20 mouse cellular contexts compared by ENCODE assay signal in the genomic region with DNA sequence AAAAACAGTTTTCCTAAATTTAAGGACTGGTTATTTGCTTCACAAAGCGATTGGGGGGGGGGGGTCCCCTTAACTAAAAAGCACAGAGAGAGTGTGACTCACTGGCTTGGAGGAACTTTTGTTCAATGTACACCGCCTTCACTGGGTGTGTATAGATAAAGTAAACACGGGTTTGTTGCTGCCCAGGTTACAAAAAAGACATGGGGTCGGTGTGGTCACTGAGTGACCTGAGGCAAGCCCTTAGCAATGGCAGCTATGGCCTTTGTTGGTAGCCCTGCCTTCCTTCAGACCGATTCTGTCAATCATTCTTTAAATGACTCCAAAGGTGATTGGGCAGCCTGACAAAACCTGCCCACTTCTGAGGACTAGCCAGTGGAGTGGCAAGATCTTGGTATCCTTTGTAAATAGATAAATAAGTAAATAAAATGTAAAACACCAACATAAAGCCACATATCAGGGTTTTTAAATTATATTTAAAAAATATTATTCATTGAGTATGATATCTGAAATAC. TPM values are rescaled to one million over a fixed set of nuclear protein-coding genes. Genes with fewer than 3 reads are reported as not detected.
DNase-seq lines count a peak whose midpoint lies in the region; ATAC-seq and TF ChIP-seq lines count a peak whose summit lies in the region.
"Had no signal": no experiment of that assay in that cellular context is flagged by ENCODE, and none has a peak within 500 bp of the region (broad histone marks: within the 10 kb centered on the region; RNA-seq: fewer than 3 reads in every experiment).

No protein-coding gene starts in this region.

- TF ChIP-seq POLR2A in CH12.LX (IDR thresholded peaks at IDR 0.05; ENCODE audit: low read depth, low read length) (peak; percentile 40; the same call in 1 of the 2 replicates), ES-Bruce4 (IDR thresholded peaks at IDR 0.05; ENCODE audit: insufficient read depth, low read length) (no peak)
- no peak for TF ChIP-seq POLR2A in lung, adult 2 months (IDR thresholded peaks at IDR 0.05; ENCODE audit: borderline replicate concordance, extremely low read depth, low read depth, low read length)

- H3K4me3 ChIP-seq in CH12.LX (replicated peaks in 1 of 3; ENCODE audit: low read depth in 2 of 3, low read length in 2 of 3, poor library complexity in 1 of 3) (peak overlapping the region; percentile 46 to 49 (median 47)), ES-Bruce4 (ENCODE audit: low read depth, low read length) (no peak overlapping the region)
- no peak overlapping the region for H3K4me3 ChIP-seq in stomach, embryonic 16.5 days (replicated peaks; ENCODE audit: low read length)
- H3K4me3 ChIP-seq in lung, adult 2 months (replicated peaks; ENCODE audit: extremely low read depth, low read depth, low read length) = no peak overlapping the region
- H3K4me3 ChIP-seq: embryonic facial prominence, embryonic 10.5 days; forebrain, embryonic 13.5 days; heart, adult 2 months; heart, embryonic 15.5 days; hindbrain, embryonic 10.5 days had no signal

- H3K36me3 ChIP-seq in CH12.LX (replicated peaks in 1 of 2; ENCODE audit: control insufficient read depth in 1 of 2, insufficient read depth in 1 of 2, low read length in 1 of 2) (peaks cover 0 to 46% of the 10 kb centered on the region in 2 experiments), ES-Bruce4 (ENCODE audit: control insufficient read depth, insufficient read depth, low read length, poor library complexity, severe bottlenecking) (no peaks in the 10 kb centered on the region)
- 0 out of 2 replicates have a peak, but pooled peaks cover 4% of the 10 kb centered on the region for H3K36me3 ChIP-seq in stomach, embryonic 16.5 days (ENCODE audit: control insufficient read depth, insufficient read depth, low read length)
- H3K36me3 ChIP-seq: heart, embryonic 15.5 days had no signal

- H3K4me1 ChIP-seq in CH12.LX (ENCODE audit: control insufficient read depth in 1 of 2, insufficient read depth in 2 of 2) (peaks cover 17 to 63% of the 10 kb centered on the region in 2 experiments), ES-Bruce4 (ENCODE audit: control insufficient read depth, insufficient read depth, low read length) (peaks cover 6% of the 10 kb centered on the region)
- peaks cover 11% of the 10 kb centered on the region for H3K4me1 ChIP-seq in stomach, embryonic 16.5 days (ENCODE audit: control insufficient read depth, insufficient read depth, low read length)
- no peaks in the 10 kb centered on the region for H3K4me1 ChIP-seq in lung, adult 2 months (ENCODE audit: control insufficient read depth, insufficient read depth, low read length)

- no peak for TF ChIP-seq RAD21 in CH12.LX (IDR thresholded peaks at IDR 0.05; ENCODE audit: low read depth, low read length)

- peak overlapping the region; percentile 90 for H3K4me2 ChIP-seq in CH12.LX (ENCODE audit: insufficient read depth, low read depth, poor library complexity, severe bottlenecking)
- no peak overlapping the region for H3K4me2 ChIP-seq in stomach, embryonic 16.5 days (ENCODE audit: low read depth, low read length)
- H3K4me2 ChIP-seq: forebrain, embryonic 13.5 days; heart, embryonic 11.5 days; heart, embryonic 15.5 days; hindbrain, embryonic 14.5 days had no signal

- dilution Hi-C loops in CH12.LX (cut with MboI; ENCODE audit: extremely low pct_ligation_motif_present, extremely low pct_unique_long_range_greater_than_20kb, low sequenced_read_pairs) = no loop called here

- H3K79me2 ChIP-seq in CH12.LX (replicated peaks; ENCODE audit: control insufficient read depth, extremely low read depth, insufficient read depth, poor library complexity, severe bottlenecking) = peaks cover 48% of the 10 kb centered on the region

- no peak for TF ChIP-seq CTCF in CH12.LX (conservative IDR thresholded peaks at IDR 0.05 in 1 of 2, IDR thresholded peaks at IDR 0.05 in 1 of 2; ENCODE audit: low read depth in 2 of 2, low read length in 2 of 2)
- TF ChIP-seq CTCF in ES-Bruce4 (IDR thresholded peaks at IDR 0.05; ENCODE audit: low read depth, low read length) = no peak
- no peak for TF ChIP-seq CTCF in lung, adult 2 months (IDR thresholded peaks at IDR 0.05; ENCODE audit: insufficient read depth, low read length)

- H3K9me3 ChIP-seq in CH12.LX (replicated peaks; ENCODE audit: low read length) = no peaks in the 10 kb centered on the region
- H3K9me3 ChIP-seq in ES-Bruce4 (replicated peaks; ENCODE audit: control insufficient read depth, insufficient read depth, low read length, poor library complexity, severe bottlenecking) = no peaks in the 10 kb centered on the region
- H3K9me3 ChIP-seq in stomach, embryonic 16.5 days (replicated peaks; ENCODE audit: control insufficient read depth, low read length) = no peaks in the 10 kb centered on the region
- H3K9me3 ChIP-seq: embryonic facial prominence, embryonic 10.5 days; forebrain, embryonic 13.5 days; heart, embryonic 15.5 days; hindbrain, embryonic 10.5 days had no signal

- in situ Hi-C loops in CH12.LX (cut with MboI; ENCODE audit: low pct_ligation_motif_present, low pct_unique_long_range_greater_than_20kb, low sequenced_read_pairs) = no loop called here

- peak; percentile 61; the same call in 1 of the 2 replicates for ATAC-seq in stomach, embryonic 16.5 days (ENCODE audit: insufficient read depth, low FRiP score)
- ATAC-seq: forebrain, embryonic 13.5 days; forebrain, postnatal 0 days had no signal

- WGBS in stomach, embryonic 16.5 days = 57% methylated on average over 5 of the region's 5 CpGs
- 64% methylated on average over 5 of the region's 5 CpGs for WGBS in lung, adult 2 months

- H3K27ac ChIP-seq in CH12.LX (ENCODE audit: insufficient read depth, low read depth) = no peak overlapping the region
- H3K27ac ChIP-seq in ES-Bruce4 (ENCODE audit: insufficient read depth, low read length) = 0 out of 2 replicates have a peak overlapping the region, but pooled peaks have one; percentile 6
- no peak overlapping the region for H3K27ac ChIP-seq in stomach, embryonic 16.5 days (ENCODE audit: low read length)
- H3K27ac ChIP-seq: embryonic facial prominence, embryonic 10.5 days; forebrain, embryonic 13.5 days; heart, adult 2 months; heart, embryonic 15.5 days; hindbrain, embryonic 10.5 days; hindbrain, embryonic 14.5 days had no signal

- H3K9ac ChIP-seq in CH12.LX (ENCODE audit: insufficient read depth, low read depth) (peak overlapping the region; percentile 77), ES-Bruce4 (ENCODE audit: low read depth, poor library complexity, severe bottlenecking) (no peak overlapping the region)
- no peak overlapping the region for H3K9ac ChIP-seq in stomach, embryonic 16.5 days (ENCODE audit: low read length)
- H3K9ac ChIP-seq: forebrain, embryonic 13.5 days; forebrain, postnatal 0 days; heart, embryonic 15.5 days; hindbrain, embryonic 14.5 days had no signal

- TF ChIP-seq EP300 in CH12.LX (IDR thresholded peaks at IDR 0.05; ENCODE audit: low read length) = no peak
- TF ChIP-seq EP300 in ES-Bruce4 (IDR thresholded peaks at IDR 0.05; ENCODE audit: insufficient read depth, low read depth, low read length) = no peak

- peak; percentile 86 for DNase-seq in kidney, adult 9 months
- DNase-seq in kidney, adult 18-20 months = no peak
- peak; percentile 76 for DNase-seq in CH12.LX (ENCODE audit: extremely low read depth)
- DNase-seq in lung, adult 2 months = no peak
- no peak for DNase-seq in cerebellum, adult 9-10 months
- DNase-seq: adrenal gland, postnatal 10 days; cerebellum, adult 18-20 months; cerebellum, postnatal 10 days; forebrain, postnatal 0 days; gastrocnemius, postnatal 14 days; heart, adult 2 months had no signal

- no peaks in the 10 kb centered on the region for H3K27me3 ChIP-seq in CH12.LX (replicated peaks)
- H3K27me3 ChIP-seq in ES-Bruce4 (ENCODE audit: control insufficient read depth, insufficient read depth, low read length, poor library complexity, severe bottlenecking) = no peaks in the 10 kb centered on the region
- H3K27me3 ChIP-seq in stomach, embryonic 16.5 days (ENCODE audit: control insufficient read depth, insufficient read depth, low read length) = no peaks in the 10 kb centered on the region
- H3K27me3 ChIP-seq: forebrain, embryonic 13.5 days; heart, embryonic 15.5 days had no signal

TF ChIP-seq in CH12.LX, 34 proteins besides CTCF, POLR2A, EP300 and RAD21:
- TF ChIP-seq IRF4 (IDR thresholded peaks at IDR 0.05; ENCODE audit: low read depth, low read length) (no peak), MAX (IDR thresholded peaks at IDR 0.05; ENCODE audit: low read length) (no peak; the same call in 1 of the 2 replicates), ETS1 (conservative IDR thresholded peaks at IDR 0.05; ENCODE audit: low read depth, low read length) (no peak), NRF1 (IDR thresholded peaks at IDR 0.05; ENCODE audit: low read depth, low read length) (0 out of 2 replicates have a peak, but pooled peaks have one; percentile 11), ZC3H11A (IDR thresholded peaks at IDR 0.05; ENCODE audit: low read depth, low read length) (no peak), E2F4 (IDR thresholded peaks at IDR 0.05; ENCODE audit: insufficient replicate concordance, low read depth, low read length) (no peak)

RNA-seq across cellular contexts. Expression of a gene that starts 31.4 kb away (rescaled TPM):
- 15.6 and 17.3 TPM in 2 replicates for total RNA-seq in CH12.LX (2012; rRNA removed)
- total RNA-seq in CH12.LX (2014; rRNA removed) = 15.7 and 16.4 TPM in 2 replicates
- 22.9 and 24.4 TPM in 2 replicates for polyA plus RNA-seq in CH12.LX (2012; ENCODE audit: insufficient read length, low read depth)
- 31.2 and 32.2 TPM in 2 replicates for polyA plus RNA-seq in ES-Bruce4 (2011; ENCODE audit: insufficient read depth, insufficient read length, low read depth, missing spikeins)
- 26.7 and 29.9 TPM in 2 replicates for polyA plus RNA-seq in stomach, embryonic 16.5 days (2015; fragmentation: Nextera tagmentation; extraction: Ambion mirVana)
- polyA plus RNA-seq in lung, adult 2 months (2012; rRNA removed) = 21.6 and 27.8 TPM in 2 replicates
- total RNA-seq: MEL had no signal

Comparison
In these comparisons a context has a peak if more than half of its experiments do, and no peak if none do; other contexts are left out.
1. DNase-seq: peak in kidney, adult 9 months (single experiment) and CH12.LX (single experiment); none in kidney, adult 18-20 months (single experiment), lung, adult 2 months (single experiment) and cerebellum, adult 9-10 months (single experiment).
2. H3K4me3 ChIP-seq: peak in CH12.LX (3 of 3); none in ES-Bruce4 (single experiment), stomach, embryonic 16.5 days (single experiment) and lung, adult 2 months (single experiment).